23 mouse cellular contexts compared by ENCODE assay signal in the genomic region with DNA sequence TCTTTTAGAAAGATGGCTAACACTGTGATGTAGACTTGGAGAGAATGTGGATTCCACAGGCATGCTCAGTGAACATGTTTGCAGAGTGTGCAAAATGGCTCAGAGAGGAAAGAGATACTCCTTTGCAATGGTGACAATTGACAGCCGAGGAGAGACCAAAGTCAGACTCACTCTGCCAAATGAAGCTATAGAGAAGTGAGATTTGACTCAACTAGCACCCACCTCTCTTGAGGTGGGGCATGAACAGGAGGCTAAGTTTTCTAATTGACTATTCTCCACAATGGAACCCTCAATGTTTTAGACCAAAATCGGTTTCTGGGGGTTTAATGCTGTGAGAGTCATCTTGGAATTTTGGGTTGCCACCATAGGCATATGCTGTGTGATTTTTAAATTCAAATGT. TPM values are rescaled to one million over a fixed set of nuclear protein-coding genes. Genes with fewer than 3 reads are reported as not detected.
A peak's percentile ranks its signal among the peaks of the same experiment; 100 is the strongest.
DNase-seq lines count a peak whose midpoint lies in the region; ATAC-seq and TF ChIP-seq lines count a peak whose summit lies in the region.
"Had no signal": no experiment of that assay in that cellular context is flagged by ENCODE, and none has a peak within 500 bp of the region (broad histone marks: within the 10 kb centered on the region; RNA-seq: fewer than 3 reads in every experiment).

No protein-coding gene starts in this region.

- no peak for TF ChIP-seq CTCF in spleen, adult 2 months (IDR thresholded peaks at IDR 0.05; ENCODE audit: extremely low read depth, insufficient read depth, insufficient read length, insufficient replicate concordance)
- TF ChIP-seq CTCF in CH12.LX (conservative IDR thresholded peaks at IDR 0.05 in 1 of 2, IDR thresholded peaks at IDR 0.05 in 1 of 2; ENCODE audit: low read depth in 2 of 2, low read length in 2 of 2): no peak

- 42% methylated on average over 2 of the region's 2 CpGs for WGBS in spleen, adult 2 months
- WGBS in hindbrain, embryonic 11.5 days: 87% methylated on average over 2 of the region's 2 CpGs

- peaks cover 36% of the 10 kb centered on the region for H3K4me1 ChIP-seq in spleen, adult 2 months (ENCODE audit: control insufficient read depth, insufficient read depth, insufficient read length)
- peaks cover 29 to 62% of the 10 kb centered on the region in 2 experiments for H3K4me1 ChIP-seq in CH12.LX (ENCODE audit: control insufficient read depth in 1 of 2, insufficient read depth in 2 of 2)
- H3K4me1 ChIP-seq in hindbrain, embryonic 11.5 days (replicated peaks; ENCODE audit: control insufficient read depth, insufficient read depth, low read length): no peaks in the 10 kb centered on the region
- H3K4me1 ChIP-seq: embryonic facial prominence, embryonic 13.5 days; embryonic facial prominence, embryonic 15.5 days had no signal

- H3K27me3 ChIP-seq in spleen, adult 2 months (ENCODE audit: control insufficient read depth, insufficient read depth, low read length): no peaks in the 10 kb centered on the region
- no peaks in the 10 kb centered on the region for H3K27me3 ChIP-seq in CH12.LX (replicated peaks)
- H3K27me3 ChIP-seq in hindbrain, embryonic 11.5 days (ENCODE audit: control insufficient read depth, insufficient read depth, low read length): no peaks in the 10 kb centered on the region
- H3K27me3 ChIP-seq: embryonic facial prominence, embryonic 13.5 days; embryonic facial prominence, embryonic 15.5 days had no signal

- H3K4me2 ChIP-seq in CH12.LX (ENCODE audit: insufficient read depth, low read depth, poor library complexity, severe bottlenecking): peak overlapping the region; percentile 12
- no peak overlapping the region for H3K4me2 ChIP-seq in hindbrain, embryonic 11.5 days (replicated peaks; ENCODE audit: low read depth, low read length)
- H3K4me2 ChIP-seq: embryonic facial prominence, embryonic 13.5 days; embryonic facial prominence, embryonic 15.5 days; forebrain, embryonic 12.5 days had no signal

- DNase-seq in spleen, adult 2 months (ENCODE audit: low read depth in 1 of 2, low spot score in 2 of 2): no peak
- no peak for DNase-seq in spleen, postnatal 4 days (ENCODE audit: low spot score in 2 of 2)
- peak; percentile 51 for DNase-seq in CH12.LX (ENCODE audit: extremely low read depth)
- no peak for DNase-seq in hindbrain, embryonic 11.5 days (ENCODE audit: low spot score)
- DNase-seq in layer of hippocampus, postnatal 36 days: no peak
- DNase-seq: adrenal gland, adult 2 months; adrenal gland, postnatal 10 days; adrenal gland, postnatal 25 days; cerebellum, adult 11 months; cerebellum, adult 18-20 months; cerebellum, adult 8-10 months; cerebellum, adult 9-11 months; cerebellum, postnatal 14 days; cerebellum, postnatal 36 days; embryo, embryonic 11 days had no signal

- H3K4me3 ChIP-seq in spleen, adult 2 months (ENCODE audit: extremely low read depth, insufficient read depth, insufficient read length): no peak overlapping the region
- H3K4me3 ChIP-seq in CH12.LX (replicated peaks in 1 of 3; ENCODE audit: low read depth in 2 of 3, low read length in 2 of 3, poor library complexity in 1 of 3): no peak overlapping the region
- no peak overlapping the region for H3K4me3 ChIP-seq in hindbrain, embryonic 11.5 days (ENCODE audit: low read depth, low read length)
- H3K4me3 ChIP-seq: embryonic facial prominence, embryonic 13.5 days; embryonic facial prominence, embryonic 15.5 days; erythroblast, embryonic 14.5 days; forebrain, embryonic 10.5 days; forebrain, embryonic 12.5 days had no signal

- H3K27ac ChIP-seq in spleen, adult 2 months (ENCODE audit: insufficient read depth, low read length): peak overlapping the region; percentile 87
- peak overlapping the region; percentile 88 for H3K27ac ChIP-seq in CH12.LX (ENCODE audit: insufficient read depth, low read depth)
- no peak overlapping the region for H3K27ac ChIP-seq in hindbrain, embryonic 11.5 days (ENCODE audit: low read depth, low read length)
- H3K27ac ChIP-seq: embryonic facial prominence, embryonic 13.5 days; embryonic facial prominence, embryonic 15.5 days; forebrain, embryonic 10.5 days; forebrain, embryonic 12.5 days had no signal

- in situ Hi-C loops in CH12.LX (cut with MboI; ENCODE audit: low pct_ligation_motif_present, low pct_unique_long_range_greater_than_20kb, low sequenced_read_pairs): no loop called here

- H3K36me3 ChIP-seq in spleen, adult 2 months (ENCODE audit: control insufficient read depth, insufficient read depth, low read length): no peaks in the 10 kb centered on the region
- no peaks in the 10 kb centered on the region for H3K36me3 ChIP-seq in CH12.LX (replicated peaks in 1 of 2; ENCODE audit: control insufficient read depth in 1 of 2, insufficient read depth in 1 of 2, low read length in 1 of 2)
- no peaks in the 10 kb centered on the region for H3K36me3 ChIP-seq in hindbrain, embryonic 11.5 days (ENCODE audit: control insufficient read depth, insufficient read depth, low read length)
- H3K36me3 ChIP-seq: embryonic facial prominence, embryonic 13.5 days; embryonic facial prominence, embryonic 15.5 days; forebrain, embryonic 10.5 days; forebrain, embryonic 12.5 days had no signal

- no peaks in the 10 kb centered on the region for H3K9me3 ChIP-seq in CH12.LX (replicated peaks; ENCODE audit: low read length)
- H3K9me3 ChIP-seq in hindbrain, embryonic 11.5 days (ENCODE audit: control insufficient read depth, low read length): no peaks in the 10 kb centered on the region
- H3K9me3 ChIP-seq: embryonic facial prominence, embryonic 13.5 days; embryonic facial prominence, embryonic 15.5 days; forebrain, embryonic 10.5 days; forebrain, embryonic 12.5 days had no signal

- no peak for TF ChIP-seq POLR2A in spleen, adult 2 months (IDR thresholded peaks at IDR 0.05; ENCODE audit: low read depth, low read length)
- TF ChIP-seq POLR2A in CH12.LX (IDR thresholded peaks at IDR 0.05; ENCODE audit: low read depth, low read length): no peak

- no peak for ATAC-seq in hindbrain, embryonic 11.5 days (ENCODE audit: low FRiP score)
- ATAC-seq: CD4-positive, CD25-positive, alpha-beta regulatory T cell, adult 4 months; forebrain, embryonic 14.5 days; forebrain, embryonic 16.5 days had no signal

- no peaks in the 10 kb centered on the region for H3K79me2 ChIP-seq in CH12.LX (replicated peaks; ENCODE audit: control insufficient read depth, extremely low read depth, insufficient read depth, poor library complexity, severe bottlenecking)

- 0 out of 2 replicates have a peak overlapping the region, but pooled peaks have one; percentile 32 for H3K9ac ChIP-seq in CH12.LX (ENCODE audit: insufficient read depth, low read depth)
- no peak overlapping the region for H3K9ac ChIP-seq in hindbrain, embryonic 11.5 days (ENCODE audit: low read depth, low read length)
- H3K9ac ChIP-seq: embryonic facial prominence, embryonic 13.5 days; embryonic facial prominence, embryonic 15.5 days; forebrain, embryonic 12.5 days had no signal

- dilution Hi-C loops in CH12.LX (cut with MboI; ENCODE audit: extremely low pct_ligation_motif_present, extremely low pct_unique_long_range_greater_than_20kb, low sequenced_read_pairs): no loop called here

- no peak for TF ChIP-seq RAD21 in CH12.LX (IDR thresholded peaks at IDR 0.05; ENCODE audit: low read depth, low read length)

- TF ChIP-seq EP300 in CH12.LX (IDR thresholded peaks at IDR 0.05; ENCODE audit: low read length): peak; percentile 73

TF ChIP-seq in CH12.LX, 34 proteins besides CTCF, POLR2A, EP300 and RAD21:
- peak; percentile 26; the same call in 1 of the 2 replicates for TF ChIP-seq MEF2A (IDR thresholded peaks at IDR 0.05; ENCODE audit: borderline replicate concordance, low read depth, low read length)
- TF ChIP-seq E2F4 (IDR thresholded peaks at IDR 0.05; ENCODE audit: insufficient replicate concordance, low read depth, low read length): no peak
- peak; percentile 73 for TF ChIP-seq IRF4 (IDR thresholded peaks at IDR 0.05; ENCODE audit: low read depth, low read length)
- TF ChIP-seq MYC (IDR thresholded peaks at IDR 0.05; ENCODE audit: low read depth, low read length): 0 out of 2 replicates have a peak, but pooled peaks have one; percentile 16
- TF ChIP-seq TBP (conservative IDR thresholded peaks at IDR 0.05; ENCODE audit: low read depth, low read length): no peak
- TF ChIP-seq ELF1 (IDR thresholded peaks at IDR 0.05; ENCODE audit: low read depth, low read length): no peak
- no peak for TF ChIP-seq MXI1 (IDR thresholded peaks at IDR 0.05; ENCODE audit: low read depth, low read length)
- 0 out of 2 replicates have a peak, but pooled peaks have one; percentile 6 for TF ChIP-seq RCOR1 (conservative IDR thresholded peaks at IDR 0.05; ENCODE audit: low read depth, low read length)
- no peak for TF ChIP-seq SIN3A (IDR thresholded peaks at IDR 0.05; ENCODE audit: low read length)
- no peak for TF ChIP-seq ZMIZ1 (IDR thresholded peaks at IDR 0.05; ENCODE audit: low read depth, low read length)
- TF ChIP-seq MAFK (IDR thresholded peaks at IDR 0.05; ENCODE audit: insufficient replicate concordance, low read length): peak; percentile 13; the same call in 1 of the 2 replicates
- TF ChIP-seq USF1 (IDR thresholded peaks at IDR 0.05; ENCODE audit: low read depth, low read length): no peak
- no peak for TF ChIP-seq CHD2 (IDR thresholded peaks at IDR 0.05; ENCODE audit: low read length)
- TF ChIP-seq HCFC1 (IDR thresholded peaks at IDR 0.05; ENCODE audit: low read depth, low read length): no peak
- no peak for TF ChIP-seq PAX5 (IDR thresholded peaks at IDR 0.05; ENCODE audit: low read length)
- TF ChIP-seq ETS1 (conservative IDR thresholded peaks at IDR 0.05; ENCODE audit: low read depth, low read length): no peak
- TF ChIP-seq ZKSCAN1 (IDR thresholded peaks at IDR 0.05; ENCODE audit: borderline replicate concordance, low read depth, low read length): no peak
- peak; percentile 63; the same call in 1 of the 2 replicates for TF ChIP-seq JUND (conservative IDR thresholded peaks at IDR 0.05; ENCODE audit: low read depth, low read length)
- no peak for TF ChIP-seq ZNF384 (IDR thresholded peaks at IDR 0.05; ENCODE audit: low read depth, low read length)
- no peak for TF ChIP-seq BHLHE40 (IDR thresholded peaks at IDR 0.05; ENCODE audit: low read depth, low read length)
- no peak for TF ChIP-seq NELFE (IDR thresholded peaks at IDR 0.05; ENCODE audit: low read depth, low read length)
- no peak for TF ChIP-seq SMC3 (IDR thresholded peaks at IDR 0.05; ENCODE audit: low read depth, low read length)
- no peak for TF ChIP-seq TCF12 (IDR thresholded peaks at IDR 0.05; ENCODE audit: low read depth, low read length)
- no peak for TF ChIP-seq NRF1 (IDR thresholded peaks at IDR 0.05; ENCODE audit: low read depth, low read length)
TF ChIP-seq in CH12.LX: peak in this region for 6.

RNA-seq across cellular contexts. Expression of gene Nedd9, which starts 17.8 kb away (rescaled TPM):
- polyA plus RNA-seq in spleen, adult 2 months (2012; rRNA removed): 45.3 and 48.4 TPM in 2 replicates
- total RNA-seq in CH12.LX (2012; rRNA removed) (42.5 and 46.5 TPM in 2 replicates), CH12.LX (2014; rRNA removed) (44.6 and 48.7 TPM in 2 replicates)
- polyA plus RNA-seq in CH12.LX (2012; ENCODE audit: insufficient read length, low read depth): 41.3 and 54.1 TPM in 2 replicates
- 22.6 and 24.5 TPM in 2 replicates for polyA plus RNA-seq in hindbrain, embryonic 11.5 days (2014; fragmentation: Nextera tagmentation; extraction: Ambion mirVana)
- total RNA-seq in layer of hippocampus, postnatal 36 days (2021): 10 to 100 TPM; 11.5 to 12.3 TPM
- polyA plus RNA-seq: erythroblast, embryonic 14.5 days had no signal
